Mouse (Mus musculus) C2C12 (cell line): ENCODE data around the gene Rpf2.

Source experiments
- CTCF ChIP-seq: IDR thresholded peaks from one replicate; pipeline ENCODE4 v1.5.1; 2011; ENCODE audit not compliant: control insufficient read depth, insufficient read depth, insufficient read length
- MAX ChIP-seq: IDR thresholded peaks from one replicate; pipeline ENCODE4 v1.6.1; 2011; ENCODE audit warnings: mild to moderate bottlenecking, control low read depth
- MYOD1 ChIP-seq: IDR thresholded peaks from one replicate; pipeline ENCODE4 v1.6.1; 2011; ENCODE audit warnings: low read depth; ENCODE audit not compliant: control insufficient read depth, insufficient read length
- USF1 ChIP-seq: IDR thresholded peaks from one replicate; pipeline ENCODE4 v1.6.1; 2011; ENCODE audit warnings: low read depth, mild to moderate bottlenecking, control low read depth, moderate library complexity

GRCm38 (mm10) chr10:40179142-40179541 is 67.7 kb downstream of the Rpf2 start:
- TF ChIP-seq CTCF, result no peak
- TF ChIP-seq MYOD1, result no peak
- TF ChIP-seq MAX, result no peak
- no peak for TF ChIP-seq USF1
